Mouse (Mus musculus) spleen, postnatal 4 days (tissue): ENCODE measurements around the gene Dlx5.

ENCODE experiments used
- DNase-seq, 2 experiments: peaks; one replicate each; pipeline ENCODE4 v3.0.0; 2022; ENCODE audit warnings: low spot score in 2 of 2

Dlx5 gene

GRCm38 (mm10) chr6:6881638-6882190, at the start of gene Dlx5:
Gene Dlx5, minus strand, starts transcription at chr6:6882085.
- no peak for DNase-seq

GRCm38 (mm10) chr6:6931507-6931906, 49.6 kb upstream of the Dlx5 start:
- peak in 1 of 2 experiments; percentile 0 for DNase-seq

DNA sequence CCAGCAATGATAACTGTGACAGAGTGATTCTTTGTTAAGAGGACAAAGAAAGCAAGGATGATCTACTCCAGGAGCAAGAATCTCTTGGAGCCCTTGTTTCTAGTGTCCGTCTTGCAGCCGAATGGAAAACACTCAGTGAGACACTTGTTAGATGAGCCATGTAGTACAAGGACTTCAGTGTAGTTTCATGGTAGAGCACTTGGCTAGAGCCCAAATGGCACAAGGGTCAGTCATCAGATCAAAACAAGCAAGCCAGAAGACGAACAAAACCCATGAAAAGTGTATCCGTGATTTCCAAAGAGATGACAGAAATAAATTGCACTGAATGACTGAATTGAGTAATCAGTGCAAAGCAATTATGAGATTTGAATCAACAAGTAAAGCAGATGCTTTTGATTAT, 48.9 kb upstream of the Dlx5 start:
- DNase-seq, result peak in 1 of 2 experiments; percentile 5

GRCm38 (mm10) chr6:6925264-6925663, 43.4 kb upstream of the Dlx5 start:
- DNase-seq, result peak in 1 of 2 experiments; percentile 2

GRCm38 (mm10) chr6:6917334-6917733, 35.4 kb upstream of the Dlx5 start:
- no peak for DNase-seq

- DNase-seq, result no peak
Observed at GRCm38 (mm10) chr6:6915526-6915915, 33.6 kb upstream of the Dlx5 start.

GRCm38 (mm10) chr6:6914849-6915525, 33.1 kb upstream of the Dlx5 start:
- no peak for DNase-seq

DNA sequence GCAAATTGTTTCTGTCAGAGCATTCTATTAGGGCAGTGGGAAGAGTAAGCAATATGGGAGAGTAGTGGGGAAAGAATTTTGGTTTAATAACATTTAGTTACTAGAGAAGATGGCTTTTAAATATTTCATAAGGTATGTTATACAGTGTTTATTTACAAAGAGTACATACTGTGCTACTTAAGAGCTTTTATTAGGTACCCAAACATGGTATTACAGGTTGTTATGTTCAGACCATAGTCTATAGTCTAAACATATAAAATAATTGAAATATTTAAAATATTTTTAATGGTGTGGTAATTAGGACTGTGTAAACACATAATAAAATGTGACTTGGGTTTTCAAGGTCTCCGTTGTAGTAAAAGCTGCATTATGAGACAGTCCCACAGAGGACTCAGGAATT, 32.4 kb upstream of the Dlx5 start:
- DNase-seq, result no peak

DNA sequence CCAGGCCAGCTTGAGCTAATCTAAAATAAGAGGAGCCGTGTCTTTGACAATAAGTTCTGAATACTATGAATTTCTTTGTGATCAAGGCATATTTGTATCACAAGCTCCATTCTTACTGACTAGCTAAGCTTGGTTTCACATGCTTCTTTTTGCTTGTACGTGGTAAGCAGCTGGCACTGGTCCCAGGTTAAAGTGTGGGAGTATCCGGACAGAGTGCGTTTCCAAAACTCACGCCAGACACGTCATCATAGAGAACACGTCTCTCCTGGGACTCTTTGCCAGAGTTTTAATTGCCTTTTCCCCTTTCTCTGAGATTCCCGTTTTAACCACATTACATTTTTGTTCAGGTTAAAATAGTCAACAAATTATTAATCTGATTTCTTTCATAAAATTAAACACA, 27.7 kb upstream of the Dlx5 start:
- DNase-seq, result no peak

- DNase-seq, result no peak
Observed at GRCm38 (mm10) chr6:6890047-6890446, 8.2 kb upstream of the Dlx5 start.

DNA sequence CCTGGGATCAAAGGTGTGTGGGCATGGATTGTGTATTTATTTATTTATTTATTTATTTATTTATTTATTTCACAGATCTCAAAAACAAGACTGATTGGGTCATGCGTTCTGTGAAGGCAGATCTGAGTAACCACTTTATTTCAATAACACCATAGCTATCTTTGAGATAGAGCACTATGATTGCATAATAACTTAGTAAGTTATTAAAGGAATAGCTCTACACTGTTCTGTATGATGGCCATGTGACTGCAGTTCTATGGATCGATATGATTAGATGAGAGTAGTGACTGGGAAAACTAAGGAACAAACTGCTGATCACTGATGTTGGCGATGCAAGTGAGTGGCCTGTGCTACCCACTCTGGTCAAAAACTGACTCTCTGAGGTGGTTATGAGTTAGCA, 4.3 kb upstream of the Dlx5 start:
- no peak for DNase-seq

DNA sequence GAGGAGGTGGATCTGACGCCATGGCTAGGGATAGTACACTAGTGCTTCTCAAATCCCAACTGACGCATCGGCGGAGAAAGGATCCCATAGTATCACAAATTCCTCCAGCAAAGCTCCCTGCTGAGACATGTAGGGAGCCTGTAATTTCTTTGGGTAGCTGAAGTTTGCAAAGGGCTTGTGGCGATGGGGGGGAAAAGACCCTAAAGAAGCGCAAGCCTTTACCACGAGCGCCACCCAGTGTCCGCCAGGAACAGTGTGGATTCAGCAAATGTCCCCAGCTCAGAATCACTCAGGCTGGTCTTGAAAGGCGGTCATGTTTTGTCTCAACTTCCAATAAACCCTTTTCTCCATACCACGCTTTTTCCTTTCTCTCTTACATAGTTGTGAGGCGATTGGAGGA, 3.0 kb upstream of the Dlx5 start:
- DNase-seq, result no peak

DNA sequence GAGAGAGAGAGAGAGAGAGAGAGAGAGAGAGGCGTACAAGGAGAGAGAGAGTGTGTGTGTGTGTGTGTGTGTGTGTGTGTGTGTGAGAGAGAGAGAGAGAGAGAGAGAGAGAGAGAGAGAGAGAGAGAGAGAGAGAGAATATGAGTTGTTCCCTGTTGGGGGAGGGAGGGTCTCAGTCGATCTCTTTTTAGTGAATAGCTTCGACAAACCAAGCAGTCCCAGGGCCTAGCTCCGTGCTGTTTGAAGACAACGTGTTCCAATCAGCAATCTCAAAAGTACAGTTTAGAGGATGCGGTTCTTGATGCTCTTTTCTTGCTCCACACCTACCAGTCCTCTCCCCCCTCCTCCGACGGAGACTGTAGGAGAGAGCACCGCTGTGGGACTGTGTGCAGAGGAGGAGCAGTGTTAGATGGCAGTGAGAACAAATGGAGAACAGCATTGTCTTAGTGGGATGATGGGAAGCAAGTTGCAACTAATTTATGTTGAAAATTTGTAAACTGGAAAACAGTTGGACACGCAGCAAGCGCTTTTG, 447 bp upstream of the Dlx5 start:
- no peak for DNase-seq

GRCm38 (mm10) chr6:6881115-6881637, 709 bp downstream of the Dlx5 start:
- no peak for DNase-seq

- no peak for DNase-seq
Observed at GRCm38 (mm10) chr6:6880361-6881114, 1.3 kb downstream of the Dlx5 start.

GRCm38 (mm10) chr6:6879371-6880325, 2.2 kb downstream of the Dlx5 start:
- DNase-seq, result no peak

GRCm38 (mm10) chr6:6878841-6879291, 3.0 kb downstream of the Dlx5 start:
- no peak for DNase-seq

DNA sequence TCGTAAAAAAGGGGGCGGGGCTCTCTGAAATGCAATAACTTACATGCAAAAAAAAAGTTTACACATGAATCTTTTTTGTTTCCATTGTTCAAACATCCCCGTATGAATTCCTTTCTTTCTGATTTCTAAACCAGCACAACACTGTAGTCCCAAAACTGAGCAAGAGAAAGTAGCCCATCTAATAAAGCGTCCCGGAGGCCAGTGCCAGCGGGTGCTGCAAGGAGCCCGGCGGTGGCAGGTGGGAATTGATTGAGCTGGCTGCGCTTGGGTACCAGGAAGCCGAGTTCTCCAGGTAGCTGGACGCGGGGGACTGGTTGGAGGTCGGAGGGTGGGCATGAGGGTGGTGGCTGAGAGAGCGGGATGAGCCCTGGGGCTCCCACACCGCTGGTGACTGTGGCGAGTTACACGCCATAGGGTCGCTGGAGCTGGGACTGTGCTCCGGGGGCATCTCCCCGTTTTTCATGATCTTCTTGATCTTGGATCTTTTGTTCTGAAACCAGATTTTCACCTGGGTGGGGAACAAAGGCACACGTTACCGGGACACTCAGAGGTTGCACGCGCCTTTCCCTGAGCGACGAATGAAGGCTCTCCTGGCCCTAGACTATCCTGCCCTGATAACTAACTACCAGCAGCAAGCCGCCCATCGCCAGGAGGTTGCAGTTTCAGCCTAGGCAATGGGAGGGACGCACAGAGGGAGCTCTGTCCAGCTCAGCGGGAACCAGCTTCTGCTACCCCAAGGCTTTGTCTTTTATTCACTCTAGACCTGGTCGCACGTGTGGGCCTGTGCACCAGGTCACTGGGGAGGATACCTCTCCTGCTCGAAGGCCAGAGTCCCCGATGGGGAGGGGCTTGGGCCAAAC, 3.7 kb downstream of the Dlx5 start:
- DNase-seq, result no peak

- no peak for DNase-seq
Observed at GRCm38 (mm10) chr6:6877346-6877910, 4.5 kb downstream of the Dlx5 start.

- no peak for DNase-seq
Observed at GRCm38 (mm10) chr6:6876731-6877130, 5.2 kb downstream of the Dlx5 start.
